Mouse (Mus musculus): ENCODE measurements around the gene Focad.

GRCm38 (mm10) chr4:88117942-88118341 is 23.5 kb downstream of the Focad start:
- TF ChIP-seq CTCF (IDR thresholded peaks at IDR 0.05; ENCODE audit: control insufficient read depth, insufficient read depth, insufficient replicate concordance, low read depth, low read length): no peak
- TF ChIP-seq POLR2A (IDR thresholded peaks at IDR 0.05; ENCODE audit: control insufficient read depth, low read depth, low read length): no peak
